Mouse (Mus musculus) CD4-positive, CD25-positive, alpha-beta regulatory T cell, adult 2 months (primary cell): ENCODE data around the gene Kif13a.

Source experiments
- DNase-seq: peaks from one replicate; pipeline ENCODE4 v3.0.0-alpha.2; 2012; ENCODE audit warnings: low read depth, low spot score

Gene Kif13a

GRCm38 (mm10) chr13:46884898-46885758 is 44.5 kb downstream of the Kif13a start:
- no peak for DNase-seq

GRCm38 (mm10) chr13:46883976-46884375 is 45.7 kb downstream of the Kif13a start:
- no peak for DNase-seq

- no peak for DNase-seq
These were observed 46.3 kb downstream of the Kif13a start for GRCm38 (mm10) chr13:46883381-46883780.

GRCm38 (mm10) chr13:46880736-46881135 is 48.9 kb downstream of the Kif13a start:
- no peak for DNase-seq

GRCm38 (mm10) chr13:46880243-46880642 is 49.4 kb downstream of the Kif13a start:
- no peak for DNase-seq

- DNase-seq: no peak
These were observed 52.6 kb downstream of the Kif13a start for GRCm38 (mm10) chr13:46877049-46877448.

- DNase-seq: no peak
These were observed 54.3 kb downstream of the Kif13a start for GRCm38 (mm10) chr13:46875377-46875776.

GRCm38 (mm10) chr13:46872732-46873131 is 56.9 kb downstream of the Kif13a start:
- DNase-seq: no peak

- no peak for DNase-seq
These were observed 57.5 kb downstream of the Kif13a start for GRCm38 (mm10) chr13:46872194-46872593.

- DNase-seq: no peak
These were observed 60.2 kb downstream of the Kif13a start for GRCm38 (mm10) chr13:46869464-46869863.

GRCm38 (mm10) chr13:46863169-46863748 is 66.4 kb downstream of the Kif13a start:
- no peak for DNase-seq

GRCm38 (mm10) chr13:46859876-46860275 is 69.8 kb downstream of the Kif13a start:
- DNase-seq: no peak

- DNase-seq: no peak
These were observed 70.5 kb downstream of the Kif13a start for GRCm38 (mm10) chr13:46859173-46859572.

- no peak for DNase-seq
These were observed 70.9 kb downstream of the Kif13a start for GRCm38 (mm10) chr13:46858835-46859152.

GRCm38 (mm10) chr13:46858143-46858834 is 71.4 kb downstream of the Kif13a start:
- no peak for DNase-seq

- no peak for DNase-seq
These were observed 75.2 kb downstream of the Kif13a start for GRCm38 (mm10) chr13:46854456-46854855.

- DNase-seq: peak; percentile 24
These were observed 77.2 kb downstream of the Kif13a start for GRCm38 (mm10) chr13:46852470-46852869.

- DNase-seq: no peak
These were observed 84.2 kb downstream of the Kif13a start for GRCm38 (mm10) chr13:46845456-46845855.

- DNase-seq: no peak
These were observed 85.0 kb downstream of the Kif13a start for GRCm38 (mm10) chr13:46844561-46845235.

GRCm38 (mm10) chr13:46843646-46844045 is 86.0 kb downstream of the Kif13a start:
- no peak for DNase-seq

GRCm38 (mm10) chr13:46842185-46842584 is 87.5 kb downstream of the Kif13a start:
- DNase-seq: no peak

- no peak for DNase-seq
These were observed 88.0 kb downstream of the Kif13a start for GRCm38 (mm10) chr13:46841668-46842067.
